Mouse (Mus musculus): ENCODE data around the gene Jsrp1.

Gene Jsrp1

GRCm38 (mm10) chr10:80810084-80810483, 3.2 kb downstream of the Jsrp1 start:
- no peak for DNase-seq (ENCODE audit: low read depth, low spot score)

- DNase-seq (ENCODE audit: low read depth, low spot score), result no peak
Observed at GRCm38 (mm10) chr10:80808985-80809632, 4.2 kb downstream of the Jsrp1 start.

- DNase-seq (ENCODE audit: low read depth, low spot score), result no peak
Observed at GRCm38 (mm10) chr10:80808099-80808984, 5.0 kb downstream of the Jsrp1 start.

- peak; percentile 70 for DNase-seq (ENCODE audit: low read depth, low spot score)
Observed at GRCm38 (mm10) chr10:80807057-80807627, 6.2 kb downstream of the Jsrp1 start.

- no peak for DNase-seq (ENCODE audit: low read depth, low spot score)
Observed at GRCm38 (mm10) chr10:80806341-80807056, 6.8 kb downstream of the Jsrp1 start.

GRCm38 (mm10) chr10:80805925-80806324, 7.4 kb downstream of the Jsrp1 start:
- DNase-seq (ENCODE audit: low read depth, low spot score), result peak; percentile 67

GRCm38 (mm10) chr10:80805322-80805721, 8.0 kb downstream of the Jsrp1 start:
- no peak for DNase-seq (ENCODE audit: low read depth, low spot score)

- no peak for DNase-seq (ENCODE audit: low read depth, low spot score)
Observed at GRCm38 (mm10) chr10:80804916-80805315, 8.4 kb downstream of the Jsrp1 start, which contains the start of gene Amh. Gene Amh, plus strand, starts transcription at chr10:80805243.

GRCm38 (mm10) chr10:80804340-80804739, 9.0 kb downstream of the Jsrp1 start:
- DNase-seq (ENCODE audit: low read depth, low spot score), result no peak

- no peak for DNase-seq (ENCODE audit: low read depth, low spot score)
Observed at GRCm38 (mm10) chr10:80802996-80803395, 10.3 kb downstream of the Jsrp1 start.

GRCm38 (mm10) chr10:80802204-80802912, 10.9 kb downstream of the Jsrp1 start:
- DNase-seq (ENCODE audit: low read depth, low spot score), result no peak

- peak; percentile 52 for DNase-seq (ENCODE audit: low read depth, low spot score)
Observed at GRCm38 (mm10) chr10:80799070-80799566, 14.2 kb downstream of the Jsrp1 start.

GRCm38 (mm10) chr10:80798150-80799006, 14.9 kb downstream of the Jsrp1 start, which contains the start of the genes Sf3a2 and Plekhj1:
Gene Sf3a2, plus strand, starts transcription at chr10:80798198.
Gene Plekhj1, minus strand, starts transcription at chr10:80798626.
- peak; percentile 99 for DNase-seq (ENCODE audit: low read depth, low spot score)

- DNase-seq (ENCODE audit: low read depth, low spot score), result peak; percentile 37
Observed at GRCm38 (mm10) chr10:80797186-80798149, 15.8 kb downstream of the Jsrp1 start.

GRCm38 (mm10) chr10:80796307-80796848, 16.9 kb downstream of the Jsrp1 start:
- no peak for DNase-seq (ENCODE audit: low read depth, low spot score)

GRCm38 (mm10) chr10:80794750-80795149, 18.5 kb downstream of the Jsrp1 start:
- DNase-seq (ENCODE audit: low read depth, low spot score), result no peak

GRCm38 (mm10) chr10:80793803-80794202, 19.5 kb downstream of the Jsrp1 start:
- no peak for DNase-seq (ENCODE audit: low read depth, low spot score)

GRCm38 (mm10) chr10:80793033-80793784, 20.1 kb downstream of the Jsrp1 start:
- DNase-seq (ENCODE audit: low read depth, low spot score), result no peak
